Mouse (Mus musculus) midbrain, embryonic 14.5 days (tissue): ENCODE results near the gene Ncf1. TPM values are rescaled to one million over a fixed set of nuclear protein-coding genes. Genes with fewer than 3 reads are reported as not detected.

Experiments used
- ATAC-seq: fragments of 200-750 bp; cut with Nextera tagmentation; 2 replicates; pipeline ENCODE4 v1.8.0; 2017; ENCODE audit warnings: moderate number of reproducible peaks, moderate library complexity; ENCODE audit not compliant: low FRiP score, low TSS enrichment
- DNase-seq: peaks from one replicate; pipeline ENCODE4 v3.0.0-alpha.2; 2015
- H3K27ac ChIP-seq: fragments of 300-500 bp; sonication (generic); replicated peaks from 2 replicates; pipeline ENCODE4 v1.5.1; 2014; ENCODE audit warnings: mild to moderate bottlenecking, low read depth, low read length, moderate library complexity
- H3K27me3 ChIP-seq: fragments of 300-500 bp; sonication (generic); 2 replicates; pipeline ENCODE4 v1.6.1; 2014; ENCODE audit warnings: low read length, control low read depth, mixed read lengths; ENCODE audit not compliant: control insufficient read depth, insufficient read depth
- H3K36me3 ChIP-seq: fragments of 300-500 bp; sonication (generic); 2 replicates; pipeline ENCODE4 v1.6.1; 2014; ENCODE audit warnings: low read length, control low read depth; ENCODE audit not compliant: control insufficient read depth, insufficient read depth
- H3K4me1 ChIP-seq: fragments of 300-500 bp; sonication (generic); 2 replicates; pipeline ENCODE4 v1.6.1; 2014; ENCODE audit warnings: mild to moderate bottlenecking, antibody characterized with exemption, low read length, control low read depth; ENCODE audit not compliant: control insufficient read depth, insufficient read depth
- H3K4me2 ChIP-seq: fragments of 300-500 bp; sonication (generic); 2 replicates; pipeline ENCODE4 v1.6.1; 2014; ENCODE audit warnings: mild to moderate bottlenecking, low read length, moderate library complexity
- H3K4me3 ChIP-seq: fragments of 300-500 bp; sonication (generic); replicated peaks from 2 replicates; pipeline ENCODE4 v1.5.1; 2014; ENCODE audit warnings: low read depth, low read length
- H3K9ac ChIP-seq: fragments of 300-500 bp; sonication (generic); replicated peaks from 2 replicates; pipeline ENCODE4 v1.6.1; 2014; ENCODE audit warnings: mild to moderate bottlenecking, low read length, moderate library complexity
- H3K9me3 ChIP-seq: fragments of 300-500 bp; sonication (generic); 2 replicates; pipeline ENCODE4 v1.6.1; 2016; ENCODE audit warnings: low read length, control low read depth, mixed read lengths; ENCODE audit not compliant: control insufficient read depth
- WGBS: fragments of 180-500 bp; shearing (Covaris S2); extraction: QIAGEN DNeasy Blood & Tissue Kit; methylation state at CpG from one replicate; pipeline ENCODE4 v1.1.7; 2014; 5-methylcytosine and 5-hydroxymethylcytosine counted together
- polyA plus RNA-seq: library from polyadenylated mRNA; unstranded; fragments of >200 nt; fragmentation: Nextera tagmentation; extraction: Ambion mirVana; gene quantifications from 2 replicates; pipeline ENCODE4 v1.2.1, GENCODE M21; 2014

Gene Ncf1
- polyA plus RNA-seq, 1 experiment from 2014 or later, result 2.8 TPM

GRCm38 (mm10) chr5:134237936-134238760 is 8.7 kb upstream of the Ncf1 start:
- Histone ChIP-seq H3K36me3 (peaks cover 76% of the 10 kb centered on the region), H3K9ac (peak overlapping the region; percentile 3; the same call in 1 of the 2 replicates), H3K4me3 (no peak overlapping the region), H3K27ac (peak overlapping the region; percentile 78), H3K27me3 (no peaks in the 10 kb centered on the region), H3K4me2 (no peak overlapping the region), H3K9me3 (no peaks in the 10 kb centered on the region), H3K4me1 (0 out of 2 replicates have a peak, but pooled peaks cover 7% of the 10 kb centered on the region)
- ATAC-seq, result peak; percentile 75
- DNase-seq, result peak; percentile 80
- WGBS, result 24% methylated on average over 28 of the region's 28 CpGs

- H3K27me3 ChIP-seq, result no peaks in the 10 kb centered on the region
- peaks cover 70% of the 10 kb centered on the region for H3K36me3 ChIP-seq
- no peaks in the 10 kb centered on the region for H3K9me3 ChIP-seq
- H3K27ac ChIP-seq, result no peak overlapping the region
- WGBS, result 88% methylated on average over 11 of the region's 11 CpGs
- H3K4me2 ChIP-seq, result no peak overlapping the region
- H3K4me1 ChIP-seq, result 0 out of 2 replicates have a peak, but pooled peaks cover 7% of the 10 kb centered on the region
- no peak overlapping the region for H3K9ac ChIP-seq
- DNase-seq (no peak), ATAC-seq (no peak)
- no peak overlapping the region for H3K4me3 ChIP-seq
Measured at GRCm38 (mm10) chr5:134237508-134237907, 8.1 kb upstream of the Ncf1 start.

- Histone ChIP-seq H3K27me3 (no peaks in the 10 kb centered on the region), H3K4me2 (no peak overlapping the region), H3K4me1 (0 out of 2 replicates have a peak, but pooled peaks cover 7% of the 10 kb centered on the region), H3K9ac (no peak overlapping the region), H3K9me3 (no peaks in the 10 kb centered on the region), H3K27ac (no peak overlapping the region), H3K36me3 (peaks cover 62% of the 10 kb centered on the region), H3K4me3 (no peak overlapping the region)
- WGBS, result 94% methylated on average over 6 of the region's 6 CpGs
- ATAC-seq (no peak), DNase-seq (no peak)
Measured at GRCm38 (mm10) chr5:134236796-134237195, 7.4 kb upstream of the Ncf1 start.

GRCm38 (mm10) chr5:134236241-134236640 is 6.8 kb upstream of the Ncf1 start:
- 98% methylated on average over 3 of the region's 3 CpGs for WGBS
- no peak overlapping the region for H3K4me3 ChIP-seq
- H3K4me1 ChIP-seq, result 0 out of 2 replicates have a peak, but pooled peaks cover 7% of the 10 kb centered on the region
- no peaks in the 10 kb centered on the region for H3K9me3 ChIP-seq
- H3K27me3 ChIP-seq, result no peaks in the 10 kb centered on the region
- H3K27ac ChIP-seq, result no peak overlapping the region
- H3K9ac ChIP-seq, result no peak overlapping the region
- H3K4me2 ChIP-seq, result no peak overlapping the region
- peaks cover 57% of the 10 kb centered on the region for H3K36me3 ChIP-seq
- no peak for DNase-seq
- ATAC-seq, result no peak

GRCm38 (mm10) chr5:134235111-134235510 is 5.7 kb upstream of the Ncf1 start:
- H3K9ac ChIP-seq, result no peak overlapping the region
- ATAC-seq, result no peak
- 39% methylated on average over 6 of the region's 6 CpGs for WGBS

GRCm38 (mm10) chr5:134234205-134234604 is 4.8 kb upstream of the Ncf1 start:
- peaks cover 37% of the 10 kb centered on the region for H3K36me3 ChIP-seq
- 69% methylated on average over 2 of the region's 2 CpGs for whole genome bisulfite sequencing
- H3K4me2 ChIP-seq, result no peak overlapping the region
- no peak for ATAC-seq
- H3K27ac ChIP-seq, result 0 out of 2 replicates have a peak overlapping the region, but pooled peaks have one; percentile 15
- DNase-seq, result no peak
- H3K9ac ChIP-seq, result no peak overlapping the region
- no peaks in the 10 kb centered on the region for H3K27me3 ChIP-seq
- H3K4me3 ChIP-seq, result no peak overlapping the region
- H3K4me1 ChIP-seq, result 0 out of 2 replicates have a peak, but pooled peaks cover 7% of the 10 kb centered on the region
- H3K9me3 ChIP-seq, result no peaks in the 10 kb centered on the region

More at GRCm38 (mm10) chr5:134235111-134235510, 5.7 kb upstream of the Ncf1 start:
- Histone ChIP-seq H3K4me3 (no peak overlapping the region), H3K27ac (peak overlapping the region; percentile 61), H3K4me1 (0 out of 2 replicates have a peak, but pooled peaks cover 7% of the 10 kb centered on the region), H3K9me3 (no peaks in the 10 kb centered on the region), H3K36me3 (peaks cover 46% of the 10 kb centered on the region), H3K4me2 (no peak overlapping the region), H3K27me3 (no peaks in the 10 kb centered on the region)
- DNase-seq, result peak; percentile 72

GRCm38 (mm10) chr5:134233244-134233651 is 3.8 kb upstream of the Ncf1 start:
- Histone ChIP-seq H3K9me3 (no peaks in the 10 kb centered on the region), H3K4me2 (no peak overlapping the region), H3K4me3 (no peak overlapping the region), H3K27ac (no peak overlapping the region), H3K9ac (no peak overlapping the region), H3K27me3 (no peaks in the 10 kb centered on the region), H3K36me3 (peaks cover 27% of the 10 kb centered on the region), H3K4me1 (0 out of 2 replicates have a peak, but pooled peaks cover 4% of the 10 kb centered on the region)
- DNase-seq (no peak), ATAC-seq (no peak)
- 72% methylated on average over 7 of the region's 7 CpGs for WGBS

- Histone ChIP-seq H3K9ac (no peak overlapping the region), H3K27ac (no peak overlapping the region), H3K4me3 (no peak overlapping the region), H3K4me2 (no peak overlapping the region), H3K9me3 (no peaks in the 10 kb centered on the region), H3K36me3 (peaks cover 21% of the 10 kb centered on the region), H3K27me3 (no peaks in the 10 kb centered on the region), H3K4me1 (no peaks in the 10 kb centered on the region)
- WGBS, result 61% methylated on average over 7 of the region's 7 CpGs
- DNase-seq, result no peak
- no peak for ATAC-seq
Measured at GRCm38 (mm10) chr5:134232568-134232967, 3.1 kb upstream of the Ncf1 start.

- no peak overlapping the region for H3K27ac ChIP-seq
- H3K9me3 ChIP-seq, result no peaks in the 10 kb centered on the region
- no peak overlapping the region for H3K4me3 ChIP-seq
- no peak for DNase-seq
- 85% methylated on average over 6 of the region's 6 CpGs for WGBS
- no peak for ATAC-seq
- no peaks in the 10 kb centered on the region for H3K4me1 ChIP-seq
- H3K27me3 ChIP-seq, result no peaks in the 10 kb centered on the region
- no peak overlapping the region for H3K4me2 ChIP-seq
- peaks cover 16% of the 10 kb centered on the region for H3K36me3 ChIP-seq
- no peak overlapping the region for H3K9ac ChIP-seq
Measured at GRCm38 (mm10) chr5:134232111-134232510, 2.7 kb upstream of the Ncf1 start.
